Mouse (Mus musculus) spleen, adult 2 months (tissue): ENCODE measurements around the gene Wdr18. TPM values are rescaled to one million over a fixed set of nuclear protein-coding genes. Genes with fewer than 3 reads are reported as not detected.

Experiments used
- DNase-seq, 2 experiments: peaks; one replicate each; pipeline versions ENCODE4 v3.0.0 to v3.0.0-alpha.2; 2012 to 2021; ENCODE audit warnings: low spot score in 2 of 2, low read depth in 1 of 2
- H3K27ac ChIP-seq: fragments of 200-500 bp; 2 replicates; pipeline ENCODE4 v1.5.1; 2012; ENCODE audit warnings: low read length, inconsistent platforms; ENCODE audit not compliant: insufficient read depth
- H3K27me3 ChIP-seq: fragments of 200-500 bp; 2 replicates; pipeline ENCODE4 v1.6.1; 2012; ENCODE audit warnings: mild to moderate bottlenecking, moderate library complexity, low read length, inconsistent platforms; ENCODE audit not compliant: control insufficient read depth, insufficient read depth
- H3K36me3 ChIP-seq: fragments of 200-500 bp; 2 replicates; pipeline ENCODE4 v1.6.1; 2012; ENCODE audit warnings: mild to moderate bottlenecking, low read length, inconsistent platforms; ENCODE audit not compliant: control insufficient read depth, insufficient read depth
- H3K4me1 ChIP-seq: fragments of 200-500 bp; 2 replicates; pipeline ENCODE4 v1.6.1; 2011; ENCODE audit warnings: inconsistent platforms; ENCODE audit not compliant: control insufficient read depth, insufficient read depth, insufficient read length
- H3K4me3 ChIP-seq: fragments of 200-500 bp; 2 replicates; pipeline ENCODE4 v1.5.1; 2011; ENCODE audit warnings: mild to moderate bottlenecking, inconsistent platforms; ENCODE audit not compliant: insufficient read depth, insufficient read length; ENCODE audit errors: extremely low read depth
- CTCF ChIP-seq: fragments of 200-500 bp; IDR thresholded peaks from 2 replicates; pipeline ENCODE4 v1.5.1; 2011; ENCODE audit warnings: mild to moderate bottlenecking, inconsistent platforms; ENCODE audit not compliant: insufficient read depth, insufficient read length, insufficient replicate concordance; ENCODE audit errors: extremely low read depth
- POLR2A ChIP-seq: fragments of 200-500 bp; IDR thresholded peaks from 2 replicates; pipeline ENCODE4 v1.6.1; 2011; ENCODE audit warnings: low read depth, low read length, inconsistent platforms
- WGBS: fragments of 180-500 bp; shearing (Covaris S2); methylation state at CpG from one replicate; pipeline ENCODE4 v1.1.7; 2018; 5-methylcytosine and 5-hydroxymethylcytosine counted together
- polyA plus RNA-seq: library from polyadenylated mRNA; depleted of rRNA; stranded (reverse); fragments of >200 nt; gene quantifications from 2 replicates; pipeline ENCODE4 v1.2.3, GENCODE M21; 2012

Wdr18 gene
- polyA plus RNA-seq, 1 experiment: 41.2 TPM

DNA sequence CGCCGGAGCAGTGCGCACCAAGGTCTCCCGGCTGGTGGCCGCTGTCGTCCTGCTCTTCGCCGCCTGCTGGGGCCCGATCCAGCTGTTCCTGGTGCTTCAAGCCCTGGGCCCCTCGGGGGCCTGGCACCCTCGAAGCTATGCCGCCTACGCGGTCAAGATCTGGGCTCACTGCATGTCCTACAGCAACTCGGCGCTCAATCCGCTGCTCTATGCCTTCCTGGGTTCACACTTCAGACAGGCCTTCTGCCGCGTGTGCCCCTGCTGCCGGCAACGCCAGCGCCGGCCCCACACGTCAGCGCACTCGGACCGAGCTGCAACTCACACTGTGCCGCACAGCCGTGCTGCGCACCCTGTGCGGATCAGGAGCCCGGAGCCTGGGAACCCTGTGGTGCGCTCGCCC is 38.4 kb upstream of the Wdr18 start:
- Histone ChIP-seq H3K27me3 (peaks cover 9% of the 10 kb centered on the region; the same call in 1 of the 2 replicates), H3K36me3 (no peaks in the 10 kb centered on the region), H3K27ac (no peak overlapping the region), H3K4me3 (no peak overlapping the region), H3K4me1 (peaks cover 16% of the 10 kb centered on the region)
- TF ChIP-seq CTCF: no peak
- TF ChIP-seq POLR2A: no peak
- 24% methylated on average over 30 of the region's 34 CpGs for WGBS
- DNase-seq: no peak

DNA sequence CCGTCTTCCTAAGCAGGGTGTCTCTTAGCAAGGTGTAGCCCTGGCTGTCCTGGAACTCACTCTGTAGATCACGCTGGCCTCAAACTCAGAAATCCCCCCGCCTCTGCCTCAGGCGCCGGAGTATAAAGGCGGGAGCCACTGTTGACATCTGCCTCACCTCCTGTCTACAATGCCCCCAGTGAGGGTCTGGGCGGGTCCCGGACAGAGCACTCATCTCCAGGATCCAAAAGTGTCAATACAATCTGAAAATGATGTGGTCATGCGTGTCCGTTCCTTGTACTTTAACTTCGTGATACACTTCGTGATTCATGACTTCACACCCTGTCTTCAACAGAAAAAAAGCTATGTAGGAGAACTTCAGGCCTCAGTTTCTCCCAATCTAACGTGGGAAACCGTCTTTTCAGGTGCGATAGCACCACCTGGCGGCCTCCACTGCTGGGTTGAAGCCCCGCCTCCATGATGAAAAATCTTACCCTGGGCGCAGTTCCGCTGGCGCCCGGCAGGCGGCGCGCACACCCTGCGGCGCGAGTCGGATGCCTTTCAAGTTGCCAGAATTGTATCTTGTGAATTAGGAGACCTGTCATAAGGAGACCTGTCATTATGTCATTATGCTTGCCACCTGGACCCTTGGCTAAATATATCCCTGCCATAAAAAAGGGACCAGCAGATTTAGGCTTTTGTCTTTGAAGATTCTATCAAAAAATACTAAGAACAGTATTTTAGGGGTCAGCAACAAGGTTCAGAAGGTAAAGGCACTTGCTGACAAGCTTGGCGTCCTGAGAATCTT is 34.8 kb upstream of the Wdr18 start:
- H3K36me3 ChIP-seq: no peaks in the 10 kb centered on the region
- peaks cover 9% of the 10 kb centered on the region; the same call in 1 of the 2 replicates for H3K27me3 ChIP-seq
- no peak overlapping the region for H3K27ac ChIP-seq
- DNase-seq: peak; percentile 75 to 87
- no peak overlapping the region for H3K4me3 ChIP-seq
- TF ChIP-seq CTCF: peak; percentile 100
- TF ChIP-seq POLR2A: no peak
- 22% methylated on average over 29 of the region's 29 CpGs for WGBS
- peaks cover 11% of the 10 kb centered on the region for H3K4me1 ChIP-seq

DNA sequence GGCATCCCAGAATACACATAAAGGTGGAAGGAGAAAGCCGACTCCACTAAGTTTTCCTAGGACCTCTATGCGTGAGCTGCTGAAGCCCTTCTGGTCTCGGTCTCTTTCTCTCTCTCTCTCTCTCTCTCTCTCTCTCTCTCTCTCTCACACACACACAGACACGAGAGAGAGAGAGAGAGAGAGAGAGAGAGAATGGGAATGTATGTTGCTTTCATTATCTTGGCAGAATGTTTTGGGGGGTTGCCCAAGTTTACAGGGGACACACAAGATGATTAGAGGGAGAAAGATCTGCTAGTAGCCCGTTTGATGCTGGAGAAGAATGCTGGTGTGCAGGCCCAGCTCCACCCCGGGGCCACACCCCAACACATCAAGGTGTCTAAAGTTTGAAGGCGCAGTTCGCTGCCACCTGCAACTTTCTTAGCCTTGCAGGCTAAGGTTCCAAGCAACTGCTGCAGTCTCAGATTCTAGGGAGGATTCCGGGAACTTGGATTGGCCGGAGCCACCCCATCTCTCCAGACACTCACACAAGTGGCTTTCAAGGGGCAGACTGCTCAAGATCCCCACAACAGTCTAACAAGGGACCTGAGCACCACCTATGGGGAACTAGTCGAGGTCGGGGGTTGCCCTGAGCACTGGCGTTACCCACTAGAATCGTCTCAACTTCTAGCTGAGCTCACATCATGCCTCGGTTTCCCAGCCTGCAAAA is 34.0 kb upstream of the Wdr18 start:
- Histone ChIP-seq H3K4me1 (peaks cover 6% of the 10 kb centered on the region), H3K4me3 (peak overlapping the region; percentile 96), H3K27me3 (peaks cover 5% of the 10 kb centered on the region; the same call in 1 of the 2 replicates), H3K27ac (peak overlapping the region; percentile 88), H3K36me3 (peaks cover 4% of the 10 kb centered on the region; the same call in 1 of the 2 replicates)
- TF ChIP-seq POLR2A (no peak), CTCF (no peak)
- no peak for DNase-seq
- 6% methylated on average over 15 of the region's 15 CpGs for WGBS

- peak within 1 kb of the TSS; percentile 92 for H3K27ac ChIP-seq
- H3K4me1 ChIP-seq: peaks cover 3% of the 10 kb centered on the region
- H3K36me3 ChIP-seq: peaks cover 5% of the 10 kb centered on the region
- 0 out of 2 replicates have a peak, but pooled peaks cover under 1% of the 10 kb centered on the region for H3K27me3 ChIP-seq
- peak; percentile 82 to 87 for DNase-seq
- H3K4me3 ChIP-seq: peak within 1 kb of the TSS; percentile 96
- no peak for TF ChIP-seq CTCF
- WGBS: under 1% methylated on average over 63 of the region's 63 CpGs
Measured at GRCm38 (mm10) chr10:79926491-79927323, 33.2 kb upstream of the Wdr18 start, which contains the start of gene Arid3a. TSS of gene Arid3a (plus strand) at chr10:79927043.

DNA sequence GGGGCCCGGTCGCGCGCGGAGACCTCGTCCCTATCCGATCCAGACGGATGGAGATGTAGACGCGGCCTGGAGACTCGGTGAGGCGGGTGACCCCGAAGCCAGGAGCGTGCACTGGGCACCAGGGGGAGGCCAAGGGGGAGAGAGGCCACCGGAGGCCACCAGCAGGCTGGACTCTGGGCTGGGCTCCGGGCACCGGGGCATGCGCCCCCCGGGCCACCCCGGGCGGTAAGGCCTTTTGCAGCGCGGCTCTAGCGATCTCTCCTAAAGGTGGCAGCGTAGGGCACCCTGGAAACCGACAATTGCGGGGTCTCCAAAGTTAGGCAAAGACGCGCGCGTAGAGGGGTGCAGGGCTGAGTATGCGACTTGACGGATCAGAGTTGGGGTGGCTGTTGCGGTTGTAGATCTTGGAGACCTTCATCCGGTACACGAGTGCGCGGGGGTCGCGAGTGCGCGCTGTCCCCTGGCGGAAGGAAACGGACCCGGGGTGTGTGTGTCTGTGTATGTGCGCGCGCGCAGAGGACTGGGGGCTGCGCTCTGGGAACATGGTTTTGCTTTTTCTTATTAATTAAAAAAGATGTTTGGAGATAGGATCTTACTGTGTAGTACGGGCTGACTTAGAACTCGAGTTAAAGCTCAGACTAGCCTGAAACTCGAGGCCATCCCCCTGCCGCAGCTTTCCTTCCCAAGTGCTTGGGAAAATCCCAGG is 32.5 kb upstream of the Wdr18 start:
- TF ChIP-seq POLR2A (no peak), CTCF (no peak)
- under 1% methylated on average over 54 of the region's 54 CpGs for WGBS
- peak in 1 of 2 experiments; percentile 63 for DNase-seq
- no peaks in the 10 kb centered on the region for H3K27me3 ChIP-seq
- peak overlapping the region; percentile 96 for H3K4me3 ChIP-seq
- peaks cover 2% of the 10 kb centered on the region; the same call in 1 of the 2 replicates for H3K4me1 ChIP-seq
- peak overlapping the region; percentile 92 for H3K27ac ChIP-seq
- peaks cover 10% of the 10 kb centered on the region for H3K36me3 ChIP-seq
